Mouse (Mus musculus): ENCODE results near the gene Eml2. TPM values are rescaled to one million over a fixed set of nuclear protein-coding genes. Genes with fewer than 3 reads are reported as not detected.
"Not testable (repeated sequence)": the region's sequence is repeated elsewhere in the genome, so short reads cannot be mapped to it uniquely, and the experiment has no call there.

Gene Eml2
- polyA plus RNA-seq, 1 experiment from 2014 or later, result 12.8 TPM

DNA sequence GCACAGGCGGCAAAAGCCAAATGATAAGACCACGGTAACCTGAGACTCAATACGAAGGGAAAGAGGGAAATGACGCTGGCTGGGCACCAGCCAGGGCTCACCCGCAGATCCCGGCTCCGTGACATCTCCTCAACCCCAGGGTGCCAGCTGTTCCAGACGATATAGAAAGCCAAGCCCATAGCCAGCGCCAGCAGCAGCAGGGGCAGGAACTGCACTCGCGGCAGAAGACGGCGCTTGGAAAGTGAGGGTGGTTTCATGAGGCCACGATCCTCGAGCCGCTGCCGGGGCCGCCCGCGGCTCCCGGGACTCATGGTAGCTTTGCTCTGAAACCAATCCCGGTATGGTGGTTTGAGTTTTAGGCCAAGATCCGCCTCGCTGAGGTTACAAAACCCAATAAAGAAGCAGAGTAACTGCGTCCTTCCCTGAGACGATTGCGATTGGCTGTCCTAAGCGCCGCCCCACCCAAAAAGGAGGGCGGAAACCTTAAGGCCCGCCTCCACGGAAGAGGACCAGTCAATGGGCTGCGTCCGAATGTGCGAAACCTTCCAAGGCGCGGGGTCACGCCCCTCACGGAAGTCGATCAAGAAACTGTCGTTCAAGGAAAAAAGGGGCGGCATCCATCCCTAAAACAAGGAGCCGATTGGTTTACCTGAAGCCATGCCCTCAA lies 27.2 kb upstream of the Eml2 start, which contains the start of gene Qpctl:
TSS of gene Qpctl (minus strand) at position 417 of the 667 bp plus-strand sequence.
- Histone ChIP-seq H3K4me1 (peaks cover 23% of the 10 kb centered on the region), H3K27ac (peak within 1 kb of the TSS; percentile 82), H3K27me3 (no peaks in the 10 kb centered on the region)

DNA sequence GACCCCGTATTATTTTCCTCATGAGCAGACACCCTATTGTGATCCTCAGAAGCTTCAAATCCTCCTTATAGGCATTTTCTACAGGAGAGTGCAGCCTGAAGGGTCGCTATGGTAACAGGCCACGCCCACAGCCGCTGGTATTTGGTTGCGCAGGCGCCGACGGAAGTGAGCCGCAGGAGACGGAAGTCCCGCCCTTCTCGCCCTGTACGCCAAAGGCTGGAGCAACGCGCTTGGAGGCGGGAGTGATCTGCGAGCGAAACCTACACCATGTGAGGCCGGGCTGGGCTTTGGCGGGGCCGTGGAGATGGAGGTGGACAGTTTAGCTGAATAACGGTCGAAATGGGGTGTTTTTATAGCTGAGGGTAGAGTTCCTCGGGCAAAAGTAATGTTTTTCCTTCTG lies 26.6 kb upstream of the Eml2 start, which contains the start of gene Snrpd2:
TSS of gene Snrpd2 (plus strand) at position 97 of the 400 bp plus-strand sequence.
- WGBS, result under 1% methylated on average over 24 of the region's 24 CpGs
- Histone ChIP-seq H3K9me3 (no peaks in the 10 kb centered on the region), H3K36me3 (peaks cover 38% of the 10 kb centered on the region), H3K4me2 (peak within 1 kb of the TSS; percentile 81), H3K27ac (peak within 1 kb of the TSS; percentile 82), H3K9ac (peak within 1 kb of the TSS; percentile 78), H3K4me3 (peak within 1 kb of the TSS; percentile 72), H3K4me1 (peaks cover 23% of the 10 kb centered on the region), H3K27me3 (no peaks in the 10 kb centered on the region)
- ATAC-seq (ENCODE audit: insufficient number of reproducible peaks, low FRiP score, low TSS enrichment, low read depth), result peak; percentile 88

More for the DNA sequence above, 27.2 kb upstream of the Eml2 start, which contains the start of gene Qpctl:
- H3K9me3 ChIP-seq, result no peaks in the 10 kb centered on the region
- peak; percentile 97 for ATAC-seq (ENCODE audit: insufficient number of reproducible peaks, low FRiP score, low TSS enrichment, low read depth)
- H3K36me3 ChIP-seq, result peaks cover 35% of the 10 kb centered on the region
- H3K4me2 ChIP-seq, result peak within 1 kb of the TSS; percentile 81
- H3K4me3 ChIP-seq, result peak within 1 kb of the TSS; percentile 72
- H3K9ac ChIP-seq, result peak within 1 kb of the TSS; percentile 78
- WGBS, result under 1% methylated on average over 43 of the region's 43 CpGs

DNA sequence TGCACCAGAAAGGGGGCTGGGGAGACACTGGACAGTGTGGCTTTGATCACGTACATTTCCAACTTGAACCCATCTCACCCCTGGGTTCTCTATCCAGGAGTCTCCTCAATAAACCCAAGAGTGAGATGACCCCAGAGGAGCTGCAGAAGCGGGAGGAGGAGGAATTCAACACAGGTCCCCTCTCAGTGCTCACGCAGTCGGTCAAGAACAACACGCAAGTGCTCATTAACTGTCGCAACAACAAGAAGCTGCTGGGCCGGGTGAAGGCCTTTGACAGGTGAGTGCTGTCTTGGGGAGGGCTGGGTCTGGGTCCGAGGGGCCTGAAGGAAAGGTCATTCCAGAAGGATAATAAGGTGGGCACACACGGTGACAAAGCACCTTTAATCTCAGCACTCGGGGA lies 25.1 kb upstream of the Eml2 start:
- Histone ChIP-seq H3K4me1 (peaks cover 31% of the 10 kb centered on the region), H3K36me3 (peaks cover 38% of the 10 kb centered on the region), H3K4me3 (0 out of 2 replicates have a peak overlapping the region, but pooled peaks have one; percentile 72)
- WGBS, result 87% methylated on average over 10 of the region's 10 CpGs
- H3K9me3 ChIP-seq; H3K4me2 ChIP-seq; H3K27ac ChIP-seq; ATAC-seq (ENCODE audit: insufficient number of reproducible peaks, low FRiP score, low TSS enrichment, low read depth); H3K9ac ChIP-seq; H3K27me3 ChIP-seq: not testable (repeated sequence)

DNA sequence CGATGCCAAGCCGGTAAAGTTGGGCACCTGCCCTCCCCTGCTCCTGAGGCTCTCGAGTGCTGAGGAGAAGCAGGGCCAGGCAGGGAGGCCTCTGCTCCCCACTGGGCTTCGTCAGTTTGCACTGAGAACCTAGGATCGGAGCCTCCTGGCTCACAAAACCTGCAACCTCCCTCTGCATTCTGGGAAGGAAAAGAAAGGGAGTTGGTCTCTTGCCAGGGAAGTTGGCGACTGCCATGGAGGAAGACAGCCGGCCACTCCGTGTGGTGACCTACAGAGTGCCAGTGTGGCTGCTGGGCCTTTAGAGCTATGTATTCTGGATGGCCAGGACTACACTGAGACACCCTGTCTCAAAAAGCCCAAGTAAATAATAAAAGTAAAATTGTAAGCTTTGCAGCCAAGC lies 21.4 kb upstream of the Eml2 start:
- Histone ChIP-seq H3K4me3 (no peak overlapping the region), H3K27ac (no peak overlapping the region), H3K4me1 (peaks cover 36% of the 10 kb centered on the region), H3K36me3 (peaks cover 38% of the 10 kb centered on the region), H3K27me3 (peaks cover 12% of the 10 kb centered on the region), H3K9me3 (no peaks in the 10 kb centered on the region), H3K4me2 (no peak overlapping the region), H3K9ac (no peak overlapping the region)
- no peak for ATAC-seq (ENCODE audit: insufficient number of reproducible peaks, low FRiP score, low TSS enrichment, low read depth)
- 78% methylated on average over 8 of the region's 8 CpGs for WGBS

DNA sequence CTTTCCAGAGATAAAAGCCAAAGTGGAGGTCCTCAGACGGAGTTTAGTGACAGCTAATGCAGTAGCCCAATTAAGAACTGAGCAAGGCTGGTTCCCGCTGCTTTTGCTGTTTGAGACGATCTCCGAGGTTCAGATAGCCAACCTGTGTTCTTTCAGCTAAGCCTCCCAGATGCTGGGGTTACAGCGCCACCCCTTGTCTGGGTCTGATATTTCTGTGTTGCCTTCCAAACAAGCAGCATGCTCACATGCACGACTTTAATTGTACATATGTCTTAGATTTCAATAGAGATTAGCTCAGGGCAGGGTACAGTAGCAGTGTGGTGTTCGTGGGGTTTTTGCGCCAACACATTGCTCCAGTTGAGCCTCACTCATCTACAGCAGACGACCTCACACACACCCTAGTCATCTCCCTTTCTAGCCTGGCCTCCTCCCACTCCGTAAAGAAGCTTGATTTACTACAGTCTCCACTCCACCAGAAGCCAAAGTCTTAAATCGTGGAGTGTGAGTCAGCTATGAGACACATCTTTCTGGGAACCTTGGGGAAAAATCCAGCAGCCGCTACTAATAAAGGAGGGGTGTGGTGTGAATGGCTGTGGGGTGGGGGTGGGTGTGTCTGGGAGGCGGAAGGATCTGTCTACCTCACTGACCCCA lies 20.3 kb upstream of the Eml2 start:
- 34% methylated on average over 13 of the region's 13 CpGs for WGBS
- Histone ChIP-seq H3K27me3 (peaks cover 22% of the 10 kb centered on the region), H3K27ac (no peak overlapping the region), H3K36me3 (peaks cover 38% of the 10 kb centered on the region), H3K4me2 (no peak overlapping the region), H3K9ac (no peak overlapping the region), H3K4me1 (peaks cover 36% of the 10 kb centered on the region), H3K4me3 (no peak overlapping the region), H3K9me3 (no peaks in the 10 kb centered on the region)
- ATAC-seq (ENCODE audit: insufficient number of reproducible peaks, low FRiP score, low TSS enrichment, low read depth), result no peak

DNA sequence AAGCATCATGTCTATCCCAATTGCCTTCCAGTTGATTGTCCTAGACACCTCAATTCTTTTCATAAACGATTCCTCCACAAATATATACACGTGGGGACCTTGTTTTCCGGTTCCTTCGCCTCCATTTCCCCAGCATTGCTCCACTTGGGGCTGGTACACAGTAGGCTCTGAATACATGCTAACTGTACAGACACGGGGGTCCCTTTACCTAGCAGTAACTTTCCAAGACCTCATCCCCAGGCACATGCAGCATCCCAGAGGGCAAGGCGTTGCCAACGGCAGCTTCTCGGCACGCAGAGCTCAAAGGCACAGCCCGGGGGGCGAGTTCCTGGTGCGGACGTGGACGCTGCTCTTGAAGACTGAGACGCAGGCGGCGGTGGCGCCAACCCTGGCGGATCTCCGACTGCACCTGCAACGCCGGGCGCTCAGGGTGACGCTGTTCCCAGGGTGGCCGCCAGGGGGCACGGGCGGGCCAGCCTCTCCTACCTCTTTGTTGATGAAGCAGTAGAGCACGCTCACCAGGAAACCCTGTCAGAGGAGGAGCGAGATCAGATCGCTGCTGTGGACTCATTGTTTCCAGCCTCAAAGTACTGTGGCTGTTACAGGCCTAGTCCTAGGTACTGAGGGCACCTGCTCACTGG lies 18.9 kb upstream of the Eml2 start:
- H3K9ac ChIP-seq, result no peak overlapping the region
- no peak for ATAC-seq (ENCODE audit: insufficient number of reproducible peaks, low FRiP score, low TSS enrichment, low read depth)
- H3K4me3 ChIP-seq, result no peak overlapping the region

DNA sequence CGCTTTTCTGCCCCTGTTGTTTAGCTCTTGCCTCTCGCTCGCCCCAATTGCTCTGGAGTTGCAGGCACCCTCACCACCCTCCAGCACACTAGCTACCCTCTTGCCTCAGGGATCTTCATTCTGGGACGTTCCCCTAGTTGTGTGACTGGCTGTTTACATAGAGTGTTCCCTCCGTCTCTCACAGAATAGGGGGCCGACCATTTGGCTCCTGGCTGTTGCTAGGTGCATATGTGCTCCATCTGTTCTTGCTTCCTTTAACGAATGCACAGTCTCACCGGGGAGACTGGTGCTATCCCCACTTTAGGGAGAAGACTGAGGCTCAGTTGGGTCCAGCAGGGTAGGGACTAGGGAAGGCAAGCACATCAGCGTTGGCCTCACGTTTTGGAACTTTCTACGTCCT lies 17.6 kb upstream of the Eml2 start:
- peaks cover 37% of the 10 kb centered on the region for H3K4me1 ChIP-seq
- no peak overlapping the region for H3K27ac ChIP-seq
- no peak overlapping the region for H3K9ac ChIP-seq
- H3K27me3 ChIP-seq, result peaks cover 30% of the 10 kb centered on the region
- no peak overlapping the region for H3K4me2 ChIP-seq
- H3K4me3 ChIP-seq, result no peak overlapping the region
- ATAC-seq (ENCODE audit: insufficient number of reproducible peaks, low FRiP score, low TSS enrichment, low read depth), result no peak
- WGBS, result 55% methylated on average over 11 of the region's 11 CpGs
- no peaks in the 10 kb centered on the region for H3K9me3 ChIP-seq
- H3K36me3 ChIP-seq, result peaks cover 13% of the 10 kb centered on the region

More for the DNA sequence above, 18.9 kb upstream of the Eml2 start:
- peaks cover 23% of the 10 kb centered on the region for H3K27me3 ChIP-seq
- WGBS, result 6% methylated on average over 30 of the region's 30 CpGs
- no peak overlapping the region for H3K27ac ChIP-seq
- H3K4me2 ChIP-seq, result peak overlapping the region; percentile 31
- H3K36me3 ChIP-seq, result peaks cover 25% of the 10 kb centered on the region
- no peaks in the 10 kb centered on the region for H3K9me3 ChIP-seq
- peaks cover 35% of the 10 kb centered on the region for H3K4me1 ChIP-seq

DNA sequence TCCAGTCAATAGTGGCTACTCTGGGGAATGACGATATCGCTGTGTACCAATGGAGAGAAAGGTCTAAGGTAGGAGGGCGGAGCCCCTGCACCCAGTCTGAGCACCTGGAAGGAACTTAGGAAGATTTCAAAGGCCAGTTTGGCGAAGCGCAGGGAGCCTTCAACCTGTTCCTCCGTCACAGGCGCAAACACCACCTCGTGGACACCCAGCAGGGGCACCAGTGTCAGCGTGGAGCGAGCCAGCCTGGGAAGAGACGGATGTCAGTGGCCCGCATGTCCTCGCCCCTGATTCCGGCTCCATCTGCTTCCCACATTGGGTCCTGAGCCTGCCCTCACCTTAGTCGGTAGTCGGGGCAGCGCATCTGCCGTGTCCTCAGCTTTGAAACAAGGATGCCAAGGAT lies 16.8 kb upstream of the Eml2 start:
- Histone ChIP-seq H3K9me3 (no peaks in the 10 kb centered on the region), H3K27ac (no peak overlapping the region), H3K4me2 (peak overlapping the region; percentile 74; the same call in 1 of the 2 replicates), H3K36me3 (peaks cover 8% of the 10 kb centered on the region), H3K4me3 (peak overlapping the region; percentile 36), H3K4me1 (peaks cover 45% of the 10 kb centered on the region), H3K9ac (no peak overlapping the region), H3K27me3 (peaks cover 36% of the 10 kb centered on the region)
- WGBS, result 9% methylated on average over 18 of the region's 18 CpGs
- ATAC-seq (ENCODE audit: insufficient number of reproducible peaks, low FRiP score, low TSS enrichment, low read depth), result no peak

DNA sequence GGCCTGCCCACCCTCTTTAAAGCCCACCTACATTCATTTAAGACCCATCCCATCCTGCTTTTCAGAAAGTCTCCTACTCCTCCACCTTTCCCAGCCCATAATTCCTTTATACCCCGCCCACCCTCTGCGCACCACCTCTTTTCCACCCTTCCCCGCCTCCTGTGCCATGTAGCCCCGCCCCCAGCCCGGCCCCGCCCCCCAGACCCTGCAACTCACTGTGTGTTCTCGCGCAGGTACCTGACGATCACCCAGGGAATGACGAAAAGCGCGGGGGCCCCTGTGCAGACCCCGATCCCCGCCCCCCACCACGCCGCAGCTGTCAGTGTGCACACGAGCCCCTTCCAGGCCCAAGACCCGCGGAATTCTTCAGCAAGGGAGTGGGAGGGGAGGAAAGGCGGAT lies 16.1 kb upstream of the Eml2 start:
- 1% methylated on average over 20 of the region's 20 CpGs for WGBS
- Histone ChIP-seq H3K27me3 (peaks cover 43% of the 10 kb centered on the region), H3K36me3 (peaks cover under 1% of the 10 kb centered on the region; the same call in 1 of the 2 replicates), H3K27ac (no peak overlapping the region), H3K4me3 (peak overlapping the region; percentile 36), H3K4me2 (peak overlapping the region; percentile 74), H3K4me1 (peaks cover 52% of the 10 kb centered on the region), H3K9ac (peak overlapping the region; percentile 21; the same call in 1 of the 2 replicates), H3K9me3 (no peaks in the 10 kb centered on the region)
- no peak for ATAC-seq (ENCODE audit: insufficient number of reproducible peaks, low FRiP score, low TSS enrichment, low read depth)

DNA sequence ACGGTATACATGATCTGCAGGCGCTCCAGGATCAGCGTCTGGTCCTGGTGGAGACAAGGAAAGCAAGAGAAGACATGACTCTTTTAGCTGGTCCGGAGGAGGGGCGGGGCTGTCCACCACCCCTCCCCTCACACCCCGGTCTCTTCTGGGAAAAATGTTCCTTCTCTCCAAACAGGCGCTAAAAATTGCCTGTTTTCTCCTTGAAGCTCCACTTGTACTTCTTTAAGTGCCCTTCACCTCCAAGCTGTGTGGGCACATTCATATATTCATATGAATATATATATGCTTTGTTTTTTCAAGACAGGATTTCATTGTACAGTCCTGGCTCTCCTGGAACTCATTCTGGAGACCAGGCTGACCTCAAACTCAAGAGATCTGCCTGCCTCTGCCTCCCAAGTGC lies 13.3 kb upstream of the Eml2 start:
- Histone ChIP-seq H3K4me2 (no peak overlapping the region), H3K4me1 (peaks cover 38% of the 10 kb centered on the region), H3K4me3 (no peak overlapping the region), H3K27me3 (peaks cover 45% of the 10 kb centered on the region), H3K27ac (no peak overlapping the region), H3K9me3 (no peaks in the 10 kb centered on the region), H3K36me3 (no peaks in the 10 kb centered on the region), H3K9ac (no peak overlapping the region)
- no peak for ATAC-seq (ENCODE audit: insufficient number of reproducible peaks, low FRiP score, low TSS enrichment, low read depth)
- 70% methylated on average over 7 of the region's 7 CpGs for WGBS

DNA sequence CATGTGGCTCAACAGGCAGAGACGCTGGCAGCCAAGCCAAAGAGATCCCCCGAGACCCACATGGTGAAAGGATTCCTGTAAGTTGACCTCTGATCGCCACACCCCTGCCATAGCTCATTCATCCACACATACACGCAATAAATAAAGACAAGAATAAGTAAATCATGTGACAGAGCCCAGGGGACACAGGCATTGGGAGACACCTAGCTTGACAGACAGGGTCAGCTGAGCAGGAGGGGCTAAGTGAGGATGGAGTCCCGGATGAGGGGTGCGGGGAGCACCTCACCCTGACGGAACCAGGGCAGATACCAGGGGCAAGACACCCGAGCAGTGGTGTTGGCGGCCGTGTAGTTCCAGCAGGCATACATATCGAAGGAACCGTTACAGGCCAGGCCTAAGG lies 12.5 kb upstream of the Eml2 start:
- no peak for ATAC-seq (ENCODE audit: insufficient number of reproducible peaks, low FRiP score, low TSS enrichment, low read depth)
- Histone ChIP-seq H3K4me2 (0 out of 2 replicates have a peak overlapping the region, but pooled peaks have one; percentile 21), H3K27me3 (peaks cover 43% of the 10 kb centered on the region), H3K27ac (no peak overlapping the region), H3K4me1 (peaks cover 38% of the 10 kb centered on the region), H3K36me3 (no peaks in the 10 kb centered on the region), H3K9me3 (no peaks in the 10 kb centered on the region), H3K9ac (no peak overlapping the region), H3K4me3 (no peak overlapping the region)
- 22% methylated on average over 12 of the region's 12 CpGs for WGBS

DNA sequence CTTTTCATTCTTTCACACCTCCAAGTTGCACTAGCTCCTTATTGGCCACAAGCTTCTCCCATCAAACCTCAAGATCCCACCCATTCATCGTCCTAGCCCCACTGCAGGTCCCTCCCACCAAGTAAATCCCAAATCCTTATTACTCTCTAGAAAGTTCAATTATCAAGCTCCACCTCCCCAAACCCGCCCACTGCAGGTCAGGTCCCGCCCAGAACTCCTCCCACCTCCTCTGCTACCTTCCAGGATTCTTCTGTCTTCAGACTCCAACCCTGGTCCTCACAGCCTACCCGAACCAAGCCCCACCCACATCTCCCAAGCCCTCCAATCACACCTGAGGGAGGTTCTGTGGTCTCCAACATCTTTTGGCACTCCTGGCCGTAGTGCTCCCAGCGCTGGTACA lies 12.0 kb upstream of the Eml2 start:
- ATAC-seq (ENCODE audit: insufficient number of reproducible peaks, low FRiP score, low TSS enrichment, low read depth), result peak; percentile 61
- H3K27ac ChIP-seq, result no peak overlapping the region

More for the DNA sequence above, 12.0 kb upstream of the Eml2 start:
- 4% methylated on average over 6 of the region's 6 CpGs for WGBS
- H3K9me3 ChIP-seq, result no peaks in the 10 kb centered on the region
- no peak overlapping the region for H3K9ac ChIP-seq
- no peak overlapping the region for H3K4me3 ChIP-seq
- no peaks in the 10 kb centered on the region for H3K36me3 ChIP-seq
- peaks cover 37% of the 10 kb centered on the region for H3K4me1 ChIP-seq
- peak overlapping the region; percentile 21 for H3K4me2 ChIP-seq
- H3K27me3 ChIP-seq, result peaks cover 39% of the 10 kb centered on the region
